Comparison of ENCODE assay signal across 14 mouse cellular contexts in the genomic region with DNA sequence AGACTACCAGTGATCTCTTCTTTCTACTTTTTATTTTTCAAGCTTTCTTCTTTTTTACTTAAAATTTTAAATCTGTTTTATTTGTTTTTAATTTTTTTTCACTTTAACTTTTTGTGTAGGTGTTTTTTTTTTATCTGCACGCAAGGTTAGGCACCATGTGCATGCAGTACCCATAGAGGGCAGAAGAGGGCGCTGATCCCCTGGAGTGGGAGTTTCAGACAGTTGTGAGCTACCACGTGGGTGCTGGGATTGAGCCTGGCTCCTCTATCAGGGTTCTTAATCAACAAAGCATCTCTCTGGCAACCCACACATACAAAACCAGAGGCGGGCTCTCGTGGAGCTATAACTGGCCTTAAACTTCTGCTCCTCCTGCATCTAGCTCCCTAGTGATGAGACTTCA.
DNase-seq lines count a peak whose midpoint lies in the region; ATAC-seq and TF ChIP-seq lines count a peak whose summit lies in the region.
"Had no signal": no experiment of that assay in that cellular context is flagged by ENCODE, and none has a peak within 500 bp of the region (broad histone marks: within the 10 kb centered on the region; RNA-seq: fewer than 3 reads in every experiment).

No protein-coding gene starts in this region.

- H3K4me3 ChIP-seq in thymus, adult 2 months (ENCODE audit: control insufficient read depth, insufficient read depth, low read length), result no peak overlapping the region
- H3K4me3 ChIP-seq: neural tube, embryonic 15.5 days had no signal

- DNase-seq in CD4-positive, CD25-positive, alpha-beta regulatory T cell, adult 2 months (ENCODE audit: low read depth, low spot score), result peak; percentile 8
- peak; percentile 40 to 42 for DNase-seq in layer of hippocampus, postnatal 10 days (ENCODE audit: low spot score in 2 of 2)
- DNase-seq in layer of hippocampus, postnatal 36 days, result no peak
- peak; percentile 38 for DNase-seq in thymus, postnatal 4 days
- no peak for DNase-seq in thymus, adult 2 months
- peak; percentile 42 for DNase-seq in testis, postnatal 14 days (ENCODE audit: low spot score)
- no peak for DNase-seq in left cerebral cortex, adult 8-10 months (ENCODE audit: low spot score in 2 of 2)
- DNase-seq: adrenal gland, postnatal 14 days; cerebellum, adult 11-12 months; heart, adult 18-20 months; heart, postnatal 14 days; lung, postnatal 36 days had no signal

- no peaks in the 10 kb centered on the region for H3K27me3 ChIP-seq in thymus, adult 2 months (ENCODE audit: control insufficient read depth, insufficient read depth, low read length)
- H3K27me3 ChIP-seq: neural tube, embryonic 15.5 days had no signal

- TF ChIP-seq POLR2A in thymus, adult 2 months (IDR thresholded peaks at IDR 0.05; ENCODE audit: control insufficient read depth, extremely low read depth, insufficient read depth, low read length, poor library complexity), result no peak

- no peak for ATAC-seq in CD4-positive, CD25-positive, alpha-beta regulatory T cell, adult 4 months

- WGBS in thymus, adult 2 months, result 88% methylated on average over 5 of the region's 5 CpGs

- no peaks in the 10 kb centered on the region for H3K4me1 ChIP-seq in thymus, adult 2 months (replicated peaks; ENCODE audit: control insufficient read depth, insufficient read depth, low read length)

- H3K27ac ChIP-seq in thymus, adult 2 months (ENCODE audit: control insufficient read depth, insufficient read depth, low read length), result no peak overlapping the region
- H3K27ac ChIP-seq: neural tube, embryonic 15.5 days had no signal

- H3K36me3 ChIP-seq in thymus, adult 2 months (ENCODE audit: control insufficient read depth, insufficient read depth, low read length), result no peaks in the 10 kb centered on the region
- H3K36me3 ChIP-seq: neural tube, embryonic 15.5 days had no signal

- TF ChIP-seq CTCF in thymus, adult 2 months (IDR thresholded peaks at IDR 0.05; ENCODE audit: borderline replicate concordance, control insufficient read depth, extremely low read depth, insufficient read depth, low read length, poor library complexity), result no peak

Comparison
In these comparisons a context has a peak if more than half of its experiments do, and no peak if none do; other contexts are left out.
1. DNase-seq: peak in CD4-positive, CD25-positive, alpha-beta regulatory T cell, adult 2 months (single experiment), layer of hippocampus, postnatal 10 days (2 of 2), thymus, postnatal 4 days (single experiment) and testis, postnatal 14 days (single experiment); none in layer of hippocampus, postnatal 36 days (0 of 2), thymus, adult 2 months (single experiment) and left cerebral cortex, adult 8-10 months (0 of 2).